Mouse (Mus musculus) ovary, postnatal 14 days (tissue): ENCODE results near the gene Tnfsf15.

Experiments used
- DNase-seq: peaks from one replicate; pipeline ENCODE4 v3.0.0; 2022; ENCODE audit warnings: low spot score

Tnfsf15 gene

GRCm38 (mm10) chr4:63684412-63685252 lies 60.3 kb downstream of the Tnfsf15 start:
- no peak for DNase-seq

- no peak for DNase-seq
Measured at GRCm38 (mm10) chr4:63683716-63684115, 61.2 kb downstream of the Tnfsf15 start.

GRCm38 (mm10) chr4:63683056-63683455 lies 61.9 kb downstream of the Tnfsf15 start:
- DNase-seq = no peak

GRCm38 (mm10) chr4:63682441-63682840 lies 62.5 kb downstream of the Tnfsf15 start:
- DNase-seq = no peak

- no peak for DNase-seq
Measured at GRCm38 (mm10) chr4:63681557-63681956, 63.4 kb downstream of the Tnfsf15 start.
